Mouse (Mus musculus) kidney, adult 2 months (tissue): ENCODE results near the gene Coro1c.

Experiments
- CTCF ChIP-seq: fragments of 200-500 bp; conservative IDR thresholded peaks from 2 replicates; pipeline ENCODE4 v1.5.1; 2011; ENCODE audit warnings: low read depth, mild to moderate bottlenecking, control low read depth, low read length, moderate library complexity, mixed read lengths; ENCODE audit not compliant: insufficient read depth, insufficient read length
- POLR2A ChIP-seq: fragments of 200-500 bp; IDR thresholded peaks from one replicate; pipeline ENCODE4 v1.6.1; 2011; ENCODE audit warnings: low read depth, low read length, control low read depth

DNA sequence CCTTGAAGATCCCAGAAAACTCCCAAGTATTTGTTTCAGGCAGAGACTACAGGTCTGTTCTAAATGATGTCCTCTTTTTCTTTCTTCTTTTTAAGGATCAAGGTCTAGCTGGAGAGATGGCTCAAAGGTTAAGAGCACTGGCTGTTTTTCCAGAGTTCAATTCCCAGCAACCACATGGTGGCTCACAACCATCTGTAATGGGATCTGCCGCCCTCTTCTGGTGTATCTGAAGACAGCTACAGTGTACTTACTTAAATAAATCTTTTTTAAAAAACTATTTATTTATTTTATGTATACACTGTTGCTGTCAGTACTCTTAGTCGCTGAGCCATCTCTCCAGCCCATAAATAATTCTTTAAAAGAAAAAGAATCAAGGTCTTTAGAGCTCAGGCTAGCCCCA is 38.7 kb upstream of the Coro1c start:
- no peak for TF ChIP-seq CTCF
- no peak for TF ChIP-seq POLR2A
